Mouse (Mus musculus): ENCODE measurements at regions not wholly inside any gene's neighbourhood (a gene's known extent, or its start where the extent isn't known, plus 50 kb on each side); places are given as distances from the start of the nearest gene placed in this dataset.
"Not testable (repeated sequence)": the region's sequence is repeated elsewhere in the genome, so short reads cannot be mapped to it uniquely, and the experiment has no call there.

GRCm38 (mm10) chr19:59516957-59517356 is 58.8 kb downstream of the Emx2 start:
- DNase-seq = no peak

DNA sequence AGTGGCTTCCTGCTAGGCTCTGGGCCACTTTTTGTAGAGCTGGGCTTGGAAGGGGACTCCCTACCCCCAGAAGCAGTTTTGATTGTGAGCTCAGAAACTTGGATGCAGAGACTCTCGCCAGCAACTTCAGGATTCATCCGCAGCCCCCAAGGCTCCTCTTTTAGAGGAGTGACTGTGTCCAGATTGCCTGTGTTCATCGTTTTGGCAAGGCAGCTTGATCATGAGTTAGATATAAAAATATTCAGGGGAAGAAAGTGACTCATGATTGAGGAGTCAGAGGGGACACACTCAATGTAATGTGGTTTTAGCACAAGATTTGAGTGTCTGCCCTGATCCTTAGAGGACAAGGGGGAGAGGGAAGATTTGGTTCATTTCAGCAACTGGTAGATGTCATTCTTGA is 61.0 kb downstream of the Emx2 start:
- no peak for DNase-seq

DNA sequence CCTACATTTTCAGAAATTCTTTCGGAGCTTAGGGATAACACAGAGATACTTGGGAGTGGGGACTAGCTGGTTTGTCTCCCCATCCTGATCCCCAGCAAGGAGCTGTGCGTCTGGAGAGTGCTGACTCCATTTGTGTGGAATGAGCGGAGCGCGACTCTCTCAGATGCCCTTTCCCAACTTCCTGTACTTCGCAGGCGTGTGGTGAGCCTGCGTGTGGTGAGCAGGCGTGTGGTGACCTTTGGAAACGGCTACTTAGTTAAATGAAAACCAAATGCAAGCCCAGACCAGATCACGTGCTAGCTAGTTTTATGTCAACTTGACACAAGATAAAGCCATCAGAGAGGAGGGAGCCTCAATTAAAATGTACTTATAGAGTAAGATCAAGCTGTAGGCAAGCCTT is 64.0 kb downstream of the Emx2 start:
- no peak for DNase-seq

- no peak for DNase-seq
Measured at GRCm38 (mm10) chr19:59523356-59523755, 65.2 kb downstream of the Emx2 start.

DNA sequence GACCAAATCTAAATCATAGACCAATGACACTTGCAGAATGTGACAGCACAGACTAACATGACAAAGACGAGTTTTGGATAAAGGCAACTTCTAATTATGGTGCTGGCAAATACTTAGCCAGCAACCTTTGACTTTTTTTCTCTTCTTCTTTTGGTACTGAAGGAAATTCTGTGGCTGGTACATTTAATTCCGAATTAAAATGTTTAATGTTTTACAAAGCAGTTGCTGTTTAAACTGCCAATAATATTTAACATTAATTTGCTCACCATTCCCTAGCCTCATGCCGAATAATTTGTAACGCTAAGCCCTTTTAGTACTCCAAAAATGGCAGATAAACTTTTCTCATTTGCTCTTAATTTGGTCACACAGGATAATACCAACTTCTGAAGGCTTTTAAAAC is 105.9 kb downstream of the Emx2 start:
- DNase-seq = no peak

DNA sequence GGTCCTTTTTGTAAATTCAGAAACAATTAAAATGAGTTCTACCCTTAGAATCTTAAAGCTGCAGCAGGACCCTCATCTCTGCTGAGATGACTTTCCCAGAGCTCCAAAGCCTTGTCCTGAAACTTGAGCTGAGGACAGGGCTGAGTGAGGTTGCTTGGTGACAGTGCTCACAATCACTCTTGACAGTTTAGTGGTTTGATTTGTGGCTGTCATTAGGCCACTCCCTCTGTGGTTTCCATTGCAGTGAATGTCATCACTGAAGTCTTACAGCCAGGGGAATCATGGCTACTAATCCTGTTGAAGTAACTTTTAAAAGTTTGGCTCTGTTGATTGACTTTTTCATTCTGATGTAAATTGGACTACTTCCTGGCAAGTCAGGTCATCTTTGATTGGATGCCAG is 110.7 kb downstream of the Emx2 start:
- DNase-seq = no peak

DNA sequence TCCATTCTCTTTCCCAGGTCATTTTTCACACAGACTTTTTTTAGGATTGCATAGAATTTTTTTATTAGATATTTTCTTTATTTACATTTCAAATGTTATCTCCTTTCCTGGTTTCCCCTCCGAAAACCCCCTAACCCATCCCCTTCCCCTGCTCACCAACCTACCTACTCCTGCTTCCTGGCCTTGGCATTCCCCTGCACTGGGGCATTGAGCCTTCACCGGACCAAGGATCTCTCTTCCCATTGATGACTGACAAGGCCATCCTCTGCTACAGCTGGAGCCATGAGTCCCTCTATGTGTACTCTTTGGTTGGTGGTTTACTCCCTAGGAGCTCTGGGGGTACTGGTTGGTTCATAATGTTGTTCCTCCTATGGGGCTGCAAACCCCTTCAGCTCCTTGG is 111.4 kb downstream of the Emx2 start:
- DNase-seq = not testable (repeated sequence)

- no peak for DNase-seq
Measured at GRCm38 (mm10) chr19:59574346-59574745, 116.2 kb downstream of the Emx2 start.

- no peak for DNase-seq
Measured at GRCm38 (mm10) chr19:59577886-59578285, 119.7 kb downstream of the Emx2 start.

- no peak for DNase-seq
Measured at GRCm38 (mm10) chr19:59579676-59580075, 121.5 kb downstream of the Emx2 start.

DNA sequence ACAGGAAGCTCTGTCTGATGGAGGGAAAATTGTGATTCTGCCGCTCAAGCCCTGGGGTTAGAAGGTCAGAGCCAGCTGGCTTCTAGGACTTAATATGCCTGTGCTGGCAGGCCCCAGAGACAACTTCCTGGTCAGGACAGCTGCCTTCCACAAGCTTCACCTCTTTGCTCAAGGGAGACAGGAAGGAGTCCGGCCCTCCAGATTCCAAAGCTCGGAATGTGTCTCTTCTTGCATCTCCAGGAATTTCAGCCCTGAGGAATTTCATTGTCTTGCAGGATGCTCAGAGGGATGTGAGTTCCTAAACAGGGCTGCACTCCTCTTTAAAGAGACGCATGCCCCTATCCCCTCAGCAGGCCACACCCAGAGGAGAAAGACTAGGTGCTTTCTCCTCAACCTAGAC is 127.7 kb downstream of the Emx2 start:
- no peak for DNase-seq

- DNase-seq = no peak
Measured at GRCm38 (mm10) chr19:59587303-59587702, 129.1 kb downstream of the Emx2 start.

GRCm38 (mm10) chr19:59588068-59588522 is 129.9 kb downstream of the Emx2 start:
- no peak for DNase-seq

- DNase-seq = no peak
Measured at GRCm38 (mm10) chr19:59590021-59590420, 131.8 kb downstream of the Emx2 start.

GRCm38 (mm10) chr19:59592060-59592459 is 133.9 kb downstream of the Emx2 start:
- no peak for DNase-seq

GRCm38 (mm10) chr19:59624288-59624795 is 166.2 kb downstream of the Emx2 start:
- no peak for DNase-seq

DNA sequence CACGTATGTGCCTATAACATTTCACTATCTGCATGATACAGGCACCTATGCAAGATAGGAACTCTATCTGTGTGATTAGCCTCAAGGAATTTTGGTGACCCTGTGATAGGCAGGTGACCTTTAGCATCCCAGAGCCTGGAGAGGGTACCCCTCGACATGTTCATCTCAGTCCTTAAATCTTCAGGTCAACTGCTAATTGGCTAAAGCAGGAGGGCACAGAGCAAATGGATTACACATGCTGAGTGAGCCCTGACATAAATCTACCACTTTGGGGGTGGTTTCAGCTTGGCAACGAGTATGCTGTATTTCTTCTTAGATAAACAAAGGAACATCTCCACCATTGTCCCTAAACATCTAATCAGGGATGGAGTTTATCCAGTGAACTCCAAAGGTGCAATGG is 169.5 kb downstream of the Emx2 start:
- DNase-seq = no peak

DNA sequence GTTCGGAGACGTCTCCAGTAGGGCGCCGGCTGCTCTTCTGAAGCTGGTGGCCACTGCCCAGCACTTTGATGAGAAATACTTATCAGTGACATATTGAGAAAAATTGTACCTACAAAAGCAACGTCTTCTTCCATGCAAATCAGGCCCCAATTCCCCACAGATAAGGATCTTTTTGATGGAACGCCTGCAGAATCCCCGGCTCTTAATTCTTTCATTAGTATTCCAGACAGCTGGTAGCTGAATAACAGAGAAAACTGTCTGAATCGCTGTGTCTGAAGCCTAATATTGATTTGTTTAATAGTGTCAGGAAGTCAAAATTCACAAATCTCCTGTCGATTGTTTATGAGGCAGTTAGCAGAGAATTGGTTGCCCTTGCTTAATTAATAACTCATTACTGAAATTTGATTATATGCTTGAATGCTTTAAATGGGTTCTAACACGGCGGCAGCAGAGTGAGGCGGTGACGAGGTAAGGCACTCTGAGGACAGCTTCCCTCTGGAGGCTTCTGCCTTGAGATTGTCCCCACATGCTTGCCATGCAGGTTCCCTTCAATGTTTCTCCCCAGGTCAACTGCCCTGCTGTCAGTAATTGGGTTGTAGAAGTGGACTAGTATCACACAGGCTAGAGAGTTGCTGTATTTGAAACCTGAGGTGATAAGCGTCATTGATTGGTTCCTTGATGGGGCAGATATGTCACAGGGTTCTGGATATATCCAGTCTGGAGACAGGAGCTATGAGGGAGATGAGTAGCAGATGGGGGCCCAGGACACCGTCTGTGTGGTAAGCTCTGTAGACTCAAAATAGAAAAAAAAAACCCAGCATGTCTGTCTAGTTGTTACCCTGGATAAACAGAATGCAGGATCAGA is 170.4 kb downstream of the Emx2 start:
- no peak for DNase-seq

- DNase-seq = no peak
Measured at GRCm38 (mm10) chr19:59629161-59629445, 170.9 kb downstream of the Emx2 start.

GRCm38 (mm10) chr19:59630095-59630494 is 171.9 kb downstream of the Emx2 start:
- no peak for DNase-seq

GRCm38 (mm10) chr19:59630706-59631105 is 172.5 kb downstream of the Emx2 start:
- DNase-seq = no peak

DNA sequence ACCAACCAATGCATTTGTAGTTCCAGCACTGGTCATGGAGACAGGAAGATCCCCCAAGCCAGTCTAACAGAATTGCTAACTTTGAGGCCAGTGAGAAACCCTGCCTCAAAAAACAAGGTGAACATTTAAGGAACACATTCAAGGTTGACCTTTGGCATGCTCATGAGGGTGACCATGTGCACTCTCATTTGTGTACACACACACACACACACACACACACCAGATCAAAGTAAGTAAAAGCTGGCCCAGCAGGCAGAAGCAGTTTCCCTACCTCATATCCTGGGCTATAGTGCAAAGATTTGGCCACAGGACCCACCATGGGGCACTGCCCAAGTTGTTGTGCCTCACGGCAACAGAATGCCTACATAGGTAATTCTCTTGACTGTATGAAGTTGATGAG is 173.4 kb downstream of the Emx2 start:
- no peak for DNase-seq

DNA sequence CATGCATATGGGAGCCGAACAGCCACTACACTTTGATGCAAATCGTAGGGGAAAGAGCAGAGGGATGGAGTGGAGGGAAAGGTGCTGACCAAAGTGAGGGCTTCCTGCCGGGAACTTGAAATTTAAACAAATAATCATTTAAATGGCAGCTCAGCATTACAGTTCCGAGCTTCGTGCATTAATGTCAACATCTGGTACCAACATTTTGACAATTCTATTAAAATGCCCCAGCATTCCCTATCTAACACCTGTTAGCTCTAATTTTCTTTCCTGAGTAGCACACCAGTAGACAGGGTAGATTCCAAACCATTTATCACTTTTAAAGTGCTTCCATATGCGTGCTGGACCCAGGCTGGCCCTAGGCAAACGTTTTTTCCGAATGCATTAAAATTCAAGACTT is 178.1 kb downstream of the Emx2 start:
- DNase-seq = no peak

- no peak for DNase-seq
Measured at GRCm38 (mm10) chr19:59642606-59643005, 184.4 kb downstream of the Emx2 start.

- DNase-seq = no peak
Measured at GRCm38 (mm10) chr19:59646231-59646630, 188.1 kb downstream of the Emx2 start.

Data from thymus, postnatal 36 days (tissue).